ENCODE assay signal across 8 mouse cellular contexts in genomic region chr17:33940206-33940805, GRCm38 (mm10). TPM values are rescaled to one million over a fixed set of nuclear protein-coding genes. Genes with fewer than 3 reads are reported as not detected.
DNase-seq lines count a peak whose midpoint lies in the region; ATAC-seq and TF ChIP-seq lines count a peak whose summit lies in the region.

TSS of gene Pfdn6 (minus strand) at chr17:33940343.
TSS of gene Wdr46 (plus strand) at chr17:33940660.

- no peaks in the 10 kb centered on the region for H3K9me3 ChIP-seq in heart, embryonic 10.5 days
- H3K9me3 ChIP-seq in kidney, embryonic 14.5 days (ENCODE audit: control insufficient read depth, low read length) = no peaks in the 10 kb centered on the region
- no peaks in the 10 kb centered on the region for H3K9me3 ChIP-seq in limb, embryonic 14.5 days (ENCODE audit: control insufficient read depth, low read length)
- no peaks in the 10 kb centered on the region for H3K9me3 ChIP-seq in midbrain, embryonic 16.5 days (replicated peaks; ENCODE audit: control insufficient read depth, low read length, poor library complexity, severe bottlenecking)

- peak; percentile 96 for DNase-seq in brain, adult 2 months (ENCODE audit: low read depth, low spot score)
- peak; percentile 95 for DNase-seq in heart, embryonic 10.5 days (ENCODE audit: low spot score)
- DNase-seq in limb, embryonic 14.5 days (ENCODE audit: low spot score) = peak; percentile 93
- DNase-seq in spleen, postnatal 10 days (ENCODE audit: low spot score in 2 of 2) = peak; percentile 89 to 93

- H3K4me2 ChIP-seq in kidney, embryonic 14.5 days (replicated peaks; ENCODE audit: low read depth, low read length) = peak within 1 kb of the TSS; percentile 91
- peak within 1 kb of the TSS; percentile 90 for H3K4me2 ChIP-seq in limb, embryonic 14.5 days (replicated peaks; ENCODE audit: low read depth, low read length, severe bottlenecking)
- peak within 1 kb of the TSS; percentile 99 for H3K4me2 ChIP-seq in midbrain, embryonic 16.5 days (ENCODE audit: low read length)

- H3K9ac ChIP-seq in kidney, embryonic 14.5 days (ENCODE audit: low read depth, low read length) = peak within 1 kb of the TSS; percentile 84
- H3K9ac ChIP-seq in limb, embryonic 14.5 days (ENCODE audit: low read depth, low read length, severe bottlenecking) = peak within 1 kb of the TSS; percentile 68
- H3K9ac ChIP-seq in midbrain, embryonic 16.5 days (ENCODE audit: low read depth, low read length) = peak within 1 kb of the TSS; percentile 84

- H3K79me3 ChIP-seq in C2C12 (ENCODE audit: low read depth) = peaks cover 23% of the 10 kb centered on the region

- no peaks in the 10 kb centered on the region for H3K27me3 ChIP-seq in C2C12 (ENCODE audit: control insufficient read depth, insufficient read depth, insufficient read length)
- no peaks in the 10 kb centered on the region for H3K27me3 ChIP-seq in heart, embryonic 10.5 days (ENCODE audit: insufficient read depth, poor library complexity, severe bottlenecking)
- no peaks in the 10 kb centered on the region for H3K27me3 ChIP-seq in kidney, embryonic 14.5 days (ENCODE audit: control insufficient read depth, insufficient read depth, low read length)
- H3K27me3 ChIP-seq in limb, embryonic 14.5 days (ENCODE audit: control insufficient read depth, insufficient read depth, low read length) = no peaks in the 10 kb centered on the region
- H3K27me3 ChIP-seq in midbrain, embryonic 16.5 days (ENCODE audit: control insufficient read depth, insufficient read depth, low read depth, low read length) = no peaks in the 10 kb centered on the region

- WGBS in heart, embryonic 10.5 days = under 1% methylated on average over 36 of the region's 36 CpGs
- WGBS in kidney, embryonic 14.5 days = under 1% methylated on average over 36 of the region's 36 CpGs
- under 1% methylated on average over 36 of the region's 36 CpGs for WGBS in limb, embryonic 14.5 days
- WGBS in midbrain, embryonic 16.5 days = under 1% methylated on average over 36 of the region's 36 CpGs

- H3K4me3 ChIP-seq in C2C12 (ENCODE audit: insufficient read depth, poor library complexity, severe bottlenecking) = peak within 1 kb of the TSS; percentile 98
- peak within 1 kb of the TSS; percentile 93 for H3K4me3 ChIP-seq in heart, embryonic 10.5 days
- H3K4me3 ChIP-seq in kidney, embryonic 14.5 days (ENCODE audit: low read length) = peak within 1 kb of the TSS; percentile 79
- peak within 1 kb of the TSS; percentile 79 for H3K4me3 ChIP-seq in limb, embryonic 14.5 days (replicated peaks; ENCODE audit: low read length)
- H3K4me3 ChIP-seq in midbrain, embryonic 16.5 days (ENCODE audit: low read depth, low read length) = peak within 1 kb of the TSS; percentile 85

- peaks cover 10% of the 10 kb centered on the region for H3K36me3 ChIP-seq in C2C12 (ENCODE audit: control insufficient read depth, insufficient read depth)
- H3K36me3 ChIP-seq in heart, embryonic 10.5 days = peaks cover 63% of the 10 kb centered on the region
- H3K36me3 ChIP-seq in kidney, embryonic 14.5 days (ENCODE audit: control insufficient read depth, insufficient read depth, low read length) = peaks cover 45% of the 10 kb centered on the region
- peaks cover 61% of the 10 kb centered on the region for H3K36me3 ChIP-seq in limb, embryonic 14.5 days (ENCODE audit: control insufficient read depth, insufficient read depth, low read length)
- peaks cover 22% of the 10 kb centered on the region for H3K36me3 ChIP-seq in midbrain, embryonic 16.5 days (ENCODE audit: control insufficient read depth, insufficient read depth, low read length)

- H3ac ChIP-seq in C2C12 (ENCODE audit: control insufficient read depth, insufficient read length, low read depth) = peak within 1 kb of the TSS; percentile 83

- no peak for TF ChIP-seq POLR2A in limb, embryonic 14.5 days (IDR thresholded peaks at IDR 0.05; ENCODE audit: borderline replicate concordance, extremely low read depth, insufficient read depth, insufficient read length)

- H3K27ac ChIP-seq in heart, embryonic 10.5 days = peak within 1 kb of the TSS; percentile 87
- no peak within 1 kb of the TSS for H3K27ac ChIP-seq in kidney, embryonic 14.5 days (ENCODE audit: low read depth, low read length)
- H3K27ac ChIP-seq in limb, embryonic 14.5 days (replicated peaks; ENCODE audit: low read depth, low read length) = no peak within 1 kb of the TSS
- peak within 1 kb of the TSS; percentile 71 for H3K27ac ChIP-seq in midbrain, embryonic 16.5 days (ENCODE audit: low read length)

- no peak for TF ChIP-seq CTCF in C2C12 (IDR thresholded peaks at IDR 0.05; ENCODE audit: control insufficient read depth, insufficient read depth, insufficient read length)

- H3K79me2 ChIP-seq in C2C12 (ENCODE audit: control insufficient read depth, insufficient read depth) = peaks cover 51% of the 10 kb centered on the region

- peaks cover 26% of the 10 kb centered on the region for H3K4me1 ChIP-seq in heart, embryonic 10.5 days
- peaks cover 15% of the 10 kb centered on the region for H3K4me1 ChIP-seq in kidney, embryonic 14.5 days (ENCODE audit: control insufficient read depth, insufficient read depth, low read length)
- H3K4me1 ChIP-seq in limb, embryonic 14.5 days (ENCODE audit: control insufficient read depth, insufficient read depth, low read length) = peaks cover 13% of the 10 kb centered on the region
- peaks cover 18% of the 10 kb centered on the region for H3K4me1 ChIP-seq in midbrain, embryonic 16.5 days (ENCODE audit: control insufficient read depth, insufficient read depth, low read length)

- peak; percentile 95 for ATAC-seq in erythroblast, adult 5-6 weeks (replicated peaks; ENCODE audit: low FRiP score, poor library complexity, severe bottlenecking)
- ATAC-seq in kidney, embryonic 14.5 days (ENCODE audit: low FRiP score, low TSS enrichment) = peak; percentile 85
- peak; percentile 93 for ATAC-seq in limb, embryonic 14.5 days (ENCODE audit: low FRiP score, low read depth)
- peak; percentile 89 for ATAC-seq in midbrain, embryonic 16.5 days

TF ChIP-seq in C2C12, 6 proteins besides CTCF, POLR2A, EP300 and RAD21:
- TF ChIP-seq MAX (IDR thresholded peaks at IDR 0.05) (no peak), MYOG (IDR thresholded peaks at IDR 0.05; ENCODE audit: control insufficient read depth, extremely low read depth, insufficient read length) (no peak), CEBPB (IDR thresholded peaks at IDR 0.05; ENCODE audit: low read depth) (no peak), USF1 (IDR thresholded peaks at IDR 0.05; ENCODE audit: low read depth) (no peak), FOSL1 (IDR thresholded peaks at IDR 0.05; ENCODE audit: insufficient read depth, low read length, poor library complexity, severe bottlenecking) (no peak), MYOD1 (IDR thresholded peaks at IDR 0.05; ENCODE audit: control insufficient read depth, insufficient read length, low read depth) (no peak)

RNA-seq across cellular contexts. Expression of gene Pfdn6, which starts in this region (rescaled TPM):
- 130 TPM for polyA plus RNA-seq in C2C12 (2012; fragmentation: generic; extraction: Trizol)
- 15.9 and 38.0 TPM in 2 replicates for total RNA-seq in erythroblast, adult 5-6 weeks (2015; ENCODE audit: low replicate concordance)
- total RNA-seq in erythroblast, adult 5-6 weeks (2017; ENCODE audit: low replicate concordance) = 22.9 TPM in 2 replicates
- 161 and 198 TPM in 2 replicates for polyA plus RNA-seq in heart, embryonic 10.5 days (2016; fragmentation: Nextera tagmentation; extraction: Ambion mirVana)
- polyA plus RNA-seq in kidney, embryonic 14.5 days (2014; fragmentation: Nextera tagmentation; extraction: Ambion mirVana) = 169 and 211 TPM in 2 replicates
- 53.6 and 104 TPM in 2 replicates for polyA plus RNA-seq in limb, embryonic 14.5 days (2012; rRNA removed)
- 135 and 142 TPM in 2 replicates for polyA plus RNA-seq in limb, embryonic 14.5 days (2014; fragmentation: Nextera tagmentation; extraction: Ambion mirVana)
- polyA plus RNA-seq in midbrain, embryonic 16.5 days (2015; fragmentation: Nextera tagmentation; extraction: Ambion mirVana) = 186 and 191 TPM in 2 replicates

RNA-seq across cellular contexts. Expression of gene Wdr46, which starts in this region (rescaled TPM):
- 64.8 TPM for polyA plus RNA-seq in C2C12 (2012; fragmentation: generic; extraction: Trizol)
- 4.0 and 15.9 TPM in 2 replicates for total RNA-seq in erythroblast, adult 5-6 weeks (2015; ENCODE audit: low replicate concordance)
- total RNA-seq in erythroblast, adult 5-6 weeks (2017; ENCODE audit: low replicate concordance) = 7.5 and 8.5 TPM in 2 replicates
- polyA plus RNA-seq in heart, embryonic 10.5 days (2016; fragmentation: Nextera tagmentation; extraction: Ambion mirVana) = 35.8 and 48.1 TPM in 2 replicates
- polyA plus RNA-seq in kidney, embryonic 14.5 days (2014; fragmentation: Nextera tagmentation; extraction: Ambion mirVana) = 26.5 and 37.8 TPM in 2 replicates
- polyA plus RNA-seq in limb, embryonic 14.5 days (2012; rRNA removed) = 30.5 and 30.9 TPM in 2 replicates
- 21.6 and 25.0 TPM in 2 replicates for polyA plus RNA-seq in limb, embryonic 14.5 days (2014; fragmentation: Nextera tagmentation; extraction: Ambion mirVana)
- polyA plus RNA-seq in midbrain, embryonic 16.5 days (2015; fragmentation: Nextera tagmentation; extraction: Ambion mirVana) = 19.2 TPM in 2 replicates

Comparison
In these comparisons a context has a peak if more than half of its experiments do, and no peak if none do; other contexts are left out.
1. H3K27ac ChIP-seq: peak in heart, embryonic 10.5 days (single experiment) and midbrain, embryonic 16.5 days (single experiment); none in kidney, embryonic 14.5 days (single experiment) and limb, embryonic 14.5 days (single experiment).
2. Peak in every context shown above with its lines, with median percentiles within 50 percentile points of each other: H3K4me3 ChIP-seq, DNase-seq, ATAC-seq, H3K4me2 ChIP-seq and H3K9ac ChIP-seq.